Mouse (Mus musculus): ENCODE measurements around the gene Senp8. TPM values are rescaled to one million over a fixed set of nuclear protein-coding genes. Genes with fewer than 3 reads are reported as not detected.
"Not testable (repeated sequence)": the region's sequence is repeated elsewhere in the genome, so short reads cannot be mapped to it uniquely, and the experiment has no call there.

Gene Senp8
- polyA plus RNA-seq (2012; rRNA removed), result 5.8 and 7.5 TPM in 2 replicates

- no peaks in the 10 kb centered on the region for H3K27me3 ChIP-seq (replicated peaks; ENCODE audit: control insufficient read depth, insufficient read depth, low read length)
- H3K27ac ChIP-seq (ENCODE audit: insufficient read depth, low read depth, low read length), result peak within 1 kb of the TSS; percentile 95
- DNase-seq, result peak; percentile 99
- H3K36me3 ChIP-seq (ENCODE audit: control insufficient read depth, insufficient read depth, low read length), result no peaks in the 10 kb centered on the region
- H3K4me1 ChIP-seq (ENCODE audit: control insufficient read depth, insufficient read depth, low read length), result peaks cover 5% of the 10 kb centered on the region
- WGBS, result under 1% methylated on average over 59 of the region's 59 CpGs
- TF ChIP-seq CTCF (conservative IDR thresholded peaks at IDR 0.05; ENCODE audit: insufficient read depth, insufficient read length, low read depth, low read length), result no peak
- TF ChIP-seq POLR2A (IDR thresholded peaks at IDR 0.05; ENCODE audit: low read depth, low read length), result no peak
- H3K4me3 ChIP-seq (ENCODE audit: insufficient read depth, low read depth, low read length), result peak within 1 kb of the TSS; percentile 95
Observed at GRCm38 (mm10) chr9:59750267-59751065, at the start of gene Senp8, which contains the start of gene Myo9a. TSS of gene Senp8 (minus strand) at chr9:59750710. TSS of gene Myo9a (plus strand) at chr9:59750896.

- H3K4me3 ChIP-seq (ENCODE audit: insufficient read depth, low read depth, low read length); H3K36me3 ChIP-seq (ENCODE audit: control insufficient read depth, insufficient read depth, low read length); H3K4me1 ChIP-seq (ENCODE audit: control insufficient read depth, insufficient read depth, low read length); DNase-seq; H3K27me3 ChIP-seq (replicated peaks; ENCODE audit: control insufficient read depth, insufficient read depth, low read length); H3K27ac ChIP-seq (ENCODE audit: insufficient read depth, low read depth, low read length): not testable (repeated sequence)
- WGBS, result 90% methylated on average over 12 of the region's 13 CpGs
Observed at GRCm38 (mm10) chr9:59766966-59767461, 16.5 kb upstream of the Senp8 start.

GRCm38 (mm10) chr9:59760515-59760914 lies 10.0 kb upstream of the Senp8 start:
- Histone ChIP-seq H3K4me1 (ENCODE audit: control insufficient read depth, insufficient read depth, low read length) (no peaks in the 10 kb centered on the region; the same call in 1 of the 2 replicates), H3K27me3 (replicated peaks; ENCODE audit: control insufficient read depth, insufficient read depth, low read length) (no peaks in the 10 kb centered on the region), H3K36me3 (ENCODE audit: control insufficient read depth, insufficient read depth, low read length) (no peaks in the 10 kb centered on the region), H3K27ac (ENCODE audit: insufficient read depth, low read depth, low read length) (no peak overlapping the region), H3K4me3 (ENCODE audit: insufficient read depth, low read depth, low read length) (no peak overlapping the region)
- TF ChIP-seq CTCF (conservative IDR thresholded peaks at IDR 0.05; ENCODE audit: insufficient read depth, insufficient read length, low read depth, low read length) (peak; percentile 47; the same call in 1 of the 2 replicates), POLR2A (IDR thresholded peaks at IDR 0.05; ENCODE audit: low read depth, low read length) (no peak)
- WGBS, result 35% methylated on average over 3 of the region's 3 CpGs
- peak; percentile 43 for DNase-seq

- not testable (repeated sequence) for H3K27ac ChIP-seq (ENCODE audit: insufficient read depth, low read depth, low read length); H3K27me3 ChIP-seq (replicated peaks; ENCODE audit: control insufficient read depth, insufficient read depth, low read length); H3K36me3 ChIP-seq (ENCODE audit: control insufficient read depth, insufficient read depth, low read length); H3K4me3 ChIP-seq (ENCODE audit: insufficient read depth, low read depth, low read length); H3K4me1 ChIP-seq (ENCODE audit: control insufficient read depth, insufficient read depth, low read length)
- 44% methylated on average over 3 of the region's 3 CpGs for WGBS
- peak; percentile 62 for DNase-seq
Observed at GRCm38 (mm10) chr9:59757016-59757415, 6.5 kb upstream of the Senp8 start.

GRCm38 (mm10) chr9:59755199-59755598 lies 4.7 kb upstream of the Senp8 start:
- H3K36me3 ChIP-seq (ENCODE audit: control insufficient read depth, insufficient read depth, low read length), result no peaks in the 10 kb centered on the region
- no peak overlapping the region for H3K4me3 ChIP-seq (ENCODE audit: insufficient read depth, low read depth, low read length)
- H3K4me1 ChIP-seq (ENCODE audit: control insufficient read depth, insufficient read depth, low read length), result no peaks in the 10 kb centered on the region; the same call in 1 of the 2 replicates
- no peaks in the 10 kb centered on the region for H3K27me3 ChIP-seq (replicated peaks; ENCODE audit: control insufficient read depth, insufficient read depth, low read length)
- H3K27ac ChIP-seq (ENCODE audit: insufficient read depth, low read depth, low read length), result no peak overlapping the region
- DNase-seq, result no peak
- TF ChIP-seq POLR2A (IDR thresholded peaks at IDR 0.05; ENCODE audit: low read depth, low read length) (no peak), CTCF (conservative IDR thresholded peaks at IDR 0.05; ENCODE audit: insufficient read depth, insufficient read length, low read depth, low read length) (no peak)
- 63% methylated on average over 2 of the region's 2 CpGs for WGBS

GRCm38 (mm10) chr9:59751966-59752365 lies 1.5 kb upstream of the Senp8 start:
- no peaks in the 10 kb centered on the region for H3K36me3 ChIP-seq (ENCODE audit: control insufficient read depth, insufficient read depth, low read length)
- peaks cover 5% of the 10 kb centered on the region for H3K4me1 ChIP-seq (ENCODE audit: control insufficient read depth, insufficient read depth, low read length)
- H3K27me3 ChIP-seq (replicated peaks; ENCODE audit: control insufficient read depth, insufficient read depth, low read length), result no peaks in the 10 kb centered on the region
- TF ChIP-seq CTCF (conservative IDR thresholded peaks at IDR 0.05; ENCODE audit: insufficient read depth, insufficient read length, low read depth, low read length) (no peak), POLR2A (IDR thresholded peaks at IDR 0.05; ENCODE audit: low read depth, low read length) (no peak)
- peak overlapping the region; percentile 95 for H3K4me3 ChIP-seq (ENCODE audit: insufficient read depth, low read depth, low read length)
- no peak for DNase-seq
- WGBS, result 0% methylated on average over 2 of the region's 2 CpGs
- H3K27ac ChIP-seq (ENCODE audit: insufficient read depth, low read depth, low read length), result 0 out of 2 replicates have a peak overlapping the region, but pooled peaks have one; percentile 13

- peak; percentile 95 for DNase-seq
- peak overlapping the region; percentile 95 for H3K4me3 ChIP-seq (ENCODE audit: insufficient read depth, low read depth, low read length)
- under 1% methylated on average over 49 of the region's 49 CpGs for WGBS
- H3K27me3 ChIP-seq (replicated peaks; ENCODE audit: control insufficient read depth, insufficient read depth, low read length), result no peaks in the 10 kb centered on the region
- H3K27ac ChIP-seq (ENCODE audit: insufficient read depth, low read depth, low read length), result peak overlapping the region; percentile 95
- TF ChIP-seq CTCF (conservative IDR thresholded peaks at IDR 0.05; ENCODE audit: insufficient read depth, insufficient read length, low read depth, low read length) (no peak), POLR2A (IDR thresholded peaks at IDR 0.05; ENCODE audit: low read depth, low read length) (peak; percentile 34)
- peaks cover 5% of the 10 kb centered on the region for H3K4me1 ChIP-seq (ENCODE audit: control insufficient read depth, insufficient read depth, low read length)
- H3K36me3 ChIP-seq (ENCODE audit: control insufficient read depth, insufficient read depth, low read length), result no peaks in the 10 kb centered on the region
Observed at GRCm38 (mm10) chr9:59751066-59751581, 614 bp upstream of the Senp8 start.
